Mouse (Mus musculus) megakaryocyte progenitor cell, adult 5-6 weeks (primary cell): ENCODE measurements around the gene Gpr87. TPM values are rescaled to one million over a fixed set of nuclear protein-coding genes. Genes with fewer than 3 reads are reported as not detected.
"Not testable (repeated sequence)": the region's sequence is repeated elsewhere in the genome, so short reads cannot be mapped to it uniquely, and the experiment has no call there.

ENCODE experiments used
- ATAC-seq: replicated peaks from 2 replicates; pipeline ENCODE4 v1.8.0; 2016; ENCODE audit warnings: mild to moderate bottlenecking, moderate TSS enrichment, inconsistent platforms; ENCODE audit not compliant: poor library complexity
- total RNA-seq, 2 experiments: library from RNA; stranded (forward) in 1 of 2; stranded (reverse) in 1 of 2; fragments of 157-497, 149-512 nt in 1 of 2; fragments of 200-1000 nt in 1 of 2; gene quantifications; 2 replicates each; pipeline versions ENCODE4 v1.2.3 to v1.2.4; 2015 to 2017

Gene Gpr87
- total RNA-seq, 2 experiments from 2014 or later = not detected

DNA sequence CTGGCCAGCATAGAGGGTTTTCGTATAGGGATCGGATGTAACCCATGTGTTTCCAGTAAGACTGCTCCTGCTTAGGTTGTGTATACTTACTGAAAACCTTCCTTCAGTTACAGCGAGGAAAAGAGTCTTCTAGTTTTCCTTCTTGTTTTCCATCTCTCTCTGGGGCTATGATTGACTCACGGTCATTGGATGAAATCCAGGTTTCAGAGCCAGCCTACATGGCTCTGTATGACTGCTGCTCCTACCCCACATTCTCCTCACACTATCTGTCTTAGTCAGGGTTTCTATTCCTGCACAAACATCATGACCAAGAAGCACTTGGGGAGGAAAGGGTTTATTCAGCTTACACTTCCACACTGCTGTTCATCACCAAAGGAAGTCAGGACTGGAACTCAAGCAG, 54.0 kb downstream of the Gpr87 start:
- ATAC-seq = not testable (repeated sequence)

DNA sequence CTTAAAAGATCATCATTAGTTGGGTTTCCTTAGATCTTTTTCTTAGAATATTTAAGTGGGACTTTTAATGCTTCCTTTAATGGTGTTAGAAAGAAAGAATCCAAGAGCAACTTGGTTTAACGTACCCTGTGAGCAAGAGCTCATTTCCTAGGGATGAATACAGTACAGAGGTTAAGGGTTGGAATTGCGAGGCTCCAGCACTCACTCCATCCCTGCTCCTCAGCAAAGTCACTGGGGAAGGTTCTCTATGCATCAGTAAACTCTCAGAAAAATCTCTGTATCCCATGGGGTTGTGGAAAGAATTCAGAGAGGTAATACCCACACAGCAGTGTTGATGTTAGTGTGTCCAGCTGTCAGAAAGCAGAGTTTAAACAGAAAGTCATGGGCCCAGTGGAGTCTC, 54.8 kb downstream of the Gpr87 start:
- no peak for ATAC-seq

DNA sequence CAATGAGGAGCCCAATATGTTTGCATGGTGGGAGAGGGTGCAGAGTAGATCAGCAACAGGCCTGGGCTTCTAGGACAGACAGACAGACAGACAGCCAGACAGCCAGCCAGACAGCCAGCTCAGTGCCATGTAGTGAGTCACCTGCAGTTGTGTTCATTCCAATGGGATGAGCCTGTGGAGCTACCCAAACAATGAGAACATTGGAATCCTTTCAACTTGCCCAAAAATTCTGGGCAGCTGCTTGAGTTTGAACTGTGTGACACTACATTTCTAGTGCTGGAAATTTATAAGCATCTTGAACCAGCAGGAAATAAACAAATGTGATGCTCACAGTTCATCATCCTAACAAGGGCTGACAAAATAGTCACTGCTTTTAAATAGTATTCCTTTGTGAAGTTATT, 55.3 kb downstream of the Gpr87 start:
- ATAC-seq = no peak

- ATAC-seq = no peak
Observed at GRCm38 (mm10) chr3:59138946-59139468, 55.9 kb downstream of the Gpr87 start.

GRCm38 (mm10) chr3:59135911-59136653, 58.8 kb downstream of the Gpr87 start:
- ATAC-seq = no peak

DNA sequence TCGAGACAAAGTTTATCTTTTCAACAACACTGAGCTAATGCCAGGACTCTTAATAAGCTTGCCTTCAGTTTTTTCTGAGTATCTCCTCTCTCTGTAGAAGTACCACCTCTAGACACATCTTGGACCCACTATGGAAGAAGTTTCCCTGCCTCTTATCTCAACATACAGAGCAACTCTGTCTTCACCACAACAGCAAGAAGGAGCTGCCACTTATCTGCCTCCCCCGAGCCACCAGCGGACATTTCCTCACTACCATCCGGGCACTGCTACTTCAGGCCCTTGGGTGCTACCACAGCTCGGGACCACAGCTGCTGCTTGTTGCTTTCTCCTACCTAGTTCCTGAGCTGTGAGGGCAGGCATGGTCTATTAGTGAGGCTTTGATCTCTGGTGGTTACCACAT, 61.7 kb downstream of the Gpr87 start:
- ATAC-seq = peak; percentile 81

- no peak for ATAC-seq
Observed at GRCm38 (mm10) chr3:59131966-59132365, 62.9 kb downstream of the Gpr87 start.

DNA sequence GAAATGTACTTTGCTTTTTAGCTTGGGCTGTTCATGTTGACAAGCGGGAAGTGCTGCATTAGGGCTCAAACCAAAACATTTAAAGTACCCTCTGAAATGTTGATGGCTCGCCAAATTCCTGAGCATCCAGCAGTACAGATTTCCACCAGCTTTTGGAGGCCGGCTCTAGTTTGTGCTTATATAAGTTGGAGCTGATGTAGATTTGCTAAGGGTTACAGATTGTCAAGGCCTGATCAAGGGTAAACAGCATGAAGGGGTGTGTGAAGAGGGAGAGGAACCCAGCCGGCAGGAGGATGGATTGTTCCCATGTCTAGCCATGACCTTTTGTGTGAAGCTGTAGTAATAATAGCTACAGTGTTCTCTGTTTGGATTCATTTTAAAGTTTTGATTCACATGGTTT, 63.8 kb downstream of the Gpr87 start:
- ATAC-seq = no peak

- ATAC-seq = peak; percentile 53
Observed at GRCm38 (mm10) chr3:59130431-59130830, 64.5 kb downstream of the Gpr87 start.

GRCm38 (mm10) chr3:59129547-59129946, 65.4 kb downstream of the Gpr87 start:
- no peak for ATAC-seq

Other genes starting within 250 kb of the Gpr87 start
- gene Med12l, start 189.3 kb downstream of the Gpr87 start, total RNA-seq (2015) = 1.2 and 1.8 TPM in 2 replicates
- 1.2 and 1.8 TPM in 2 replicates for gene Med12l, start 189.3 kb downstream of the Gpr87 start, total RNA-seq (2017)
- gene Gpr171, start 93.3 kb downstream of the Gpr87 start, total RNA-seq (2015) = 24.3 and 26.9 TPM in 2 replicates
- gene Gpr171, start 93.3 kb downstream of the Gpr87 start, total RNA-seq (2017) = 23.1 and 31.9 TPM in 2 replicates
- 5.7 and 7.2 TPM in 2 replicates for gene P2ry14, start 41.5 kb downstream of the Gpr87 start, total RNA-seq (2015)
- 5.0 and 8.0 TPM in 2 replicates for gene P2ry14, start 41.5 kb downstream of the Gpr87 start, total RNA-seq (2017)
- 0.95 and 1.6 TPM in 2 replicates for gene P2ry13, start 15.8 kb upstream of the Gpr87 start, total RNA-seq (2015)
- gene P2ry13, start 15.8 kb upstream of the Gpr87 start, total RNA-seq (2017) = 0.78 and 0.83 TPM in 2 replicates
- 0.32 TPM in 1 of 2 replicates, not detected in the other for gene P2ry12, start 67.8 kb upstream of the Gpr87 start, total RNA-seq (2015)
- gene P2ry12, start 67.8 kb upstream of the Gpr87 start, total RNA-seq (2017) = 0.17 TPM in 1 of 2 replicates, not detected in the other
- gene Igsf10, start 149.3 kb upstream of the Gpr87 start, total RNA-seq (2015) = 0.02 and 0.07 TPM in 2 replicates
- 0.03 and 0.04 TPM in 2 replicates for gene Igsf10, start 149.3 kb upstream of the Gpr87 start, total RNA-seq (2017)